Mouse (Mus musculus) kidney, adult 2 months (tissue): Measurements from ENCODE around the gene Gpr26.

Experiments
- CTCF ChIP-seq: fragments of 200-500 bp; conservative IDR thresholded peaks from 2 replicates; pipeline ENCODE4 v1.5.1; 2011; ENCODE audit warnings: low read depth, mild to moderate bottlenecking, control low read depth, low read length, moderate library complexity, mixed read lengths; ENCODE audit not compliant: insufficient read depth, insufficient read length
- POLR2A ChIP-seq: fragments of 200-500 bp; IDR thresholded peaks from one replicate; pipeline ENCODE4 v1.6.1; 2011; ENCODE audit warnings: low read depth, low read length, control low read depth

GRCm38 (mm10) chr7:131975867-131976266, 9.6 kb downstream of the Gpr26 start:
- no peak for TF ChIP-seq CTCF
- TF ChIP-seq POLR2A, result no peak
